8 mouse cellular contexts compared by ENCODE assay signal in genomic region chr3:67582273-67583124, GRCm38 (mm10). TPM values are rescaled to one million over a fixed set of nuclear protein-coding genes. Genes with fewer than 3 reads are reported as not detected.
A peak's percentile ranks its signal among the peaks of the same experiment; 100 is the strongest.
DNase-seq lines count a peak whose midpoint lies in the region; ATAC-seq and TF ChIP-seq lines count a peak whose summit lies in the region.

Mfsd1 (plus strand) TSS chr3:67582741.

- ATAC-seq in erythroid progenitor cell, adult 5-6 weeks (replicated peaks; ENCODE audit: low FRiP score, poor library complexity, severe bottlenecking), result peak; percentile 95
- peak; percentile 91 for ATAC-seq in heart, embryonic 12.5 days (ENCODE audit: insufficient number of reproducible peaks, low FRiP score)
- ATAC-seq in kidney, postnatal 0 days (replicated peaks; ENCODE audit: low FRiP score, low read depth), result peak; percentile 94
- ATAC-seq in liver, embryonic 12.5 days, result peak; percentile 84
- peak; percentile 86 for ATAC-seq in stomach, embryonic 15.5 days (ENCODE audit: insufficient read depth, low FRiP score, low read depth)

- H3K4me3 ChIP-seq in heart, embryonic 12.5 days, result peak within 1 kb of the TSS; percentile 89
- peak within 1 kb of the TSS; percentile 67 for H3K4me3 ChIP-seq in kidney, postnatal 0 days (replicated peaks; ENCODE audit: low read depth, low read length)
- peak within 1 kb of the TSS; percentile 78 for H3K4me3 ChIP-seq in liver, embryonic 12.5 days
- peak within 1 kb of the TSS; percentile 92 for H3K4me3 ChIP-seq in stomach, embryonic 15.5 days (replicated peaks)

- WGBS in heart, embryonic 12.5 days, result 5% methylated on average over 50 of the region's 54 CpGs
- WGBS in kidney, postnatal 0 days, result 3% methylated on average over 54 of the region's 54 CpGs
- WGBS in liver, embryonic 12.5 days (ENCODE audit: insufficient replicate concordance), result 3% methylated on average over 54 of the region's 54 CpGs
- 4% methylated on average over 54 of the region's 54 CpGs for WGBS in stomach, embryonic 15.5 days

- DNase-seq in CD4-positive helper T cell, adult 2 months (ENCODE audit: low read depth, low spot score), result peak; percentile 95
- DNase-seq in brain, embryonic 18.5 days (ENCODE audit: low read depth, low spot score), result peak; percentile 87
- DNase-seq in kidney, postnatal 0 days (ENCODE audit: low spot score), result peak; percentile 94
- peak; percentile 78 to 85 for DNase-seq in natural killer cell, adult 2 months (ENCODE audit: low spot score in 2 of 2)

- peak within 1 kb of the TSS; percentile 97 for H3K4me2 ChIP-seq in heart, embryonic 12.5 days
- peak within 1 kb of the TSS; percentile 78 for H3K4me2 ChIP-seq in kidney, postnatal 0 days (ENCODE audit: low read length)
- peak within 1 kb of the TSS; percentile 86 for H3K4me2 ChIP-seq in liver, embryonic 12.5 days
- peak within 1 kb of the TSS; percentile 84 for H3K4me2 ChIP-seq in stomach, embryonic 15.5 days

- H3K4me1 ChIP-seq in heart, embryonic 12.5 days (replicated peaks), result peaks cover 6% of the 10 kb centered on the region; the same call in 1 of the 2 replicates
- no peaks in the 10 kb centered on the region for H3K4me1 ChIP-seq in kidney, postnatal 0 days (replicated peaks; ENCODE audit: insufficient read depth, low read length)
- peaks cover 16% of the 10 kb centered on the region for H3K4me1 ChIP-seq in liver, embryonic 12.5 days
- H3K4me1 ChIP-seq in stomach, embryonic 15.5 days, result peaks cover 2% of the 10 kb centered on the region; the same call in 1 of the 2 replicates

- no peaks in the 10 kb centered on the region for H3K9me3 ChIP-seq in heart, embryonic 12.5 days (replicated peaks)
- H3K9me3 ChIP-seq in kidney, postnatal 0 days (replicated peaks; ENCODE audit: low read length), result no peaks in the 10 kb centered on the region
- no peaks in the 10 kb centered on the region for H3K9me3 ChIP-seq in liver, embryonic 12.5 days (replicated peaks)
- H3K9me3 ChIP-seq in stomach, embryonic 15.5 days, result no peaks in the 10 kb centered on the region

- peak within 1 kb of the TSS; percentile 65 for H3K27ac ChIP-seq in heart, embryonic 12.5 days (ENCODE audit: poor library complexity, severe bottlenecking)
- H3K27ac ChIP-seq in kidney, postnatal 0 days, result peak within 1 kb of the TSS; percentile 71
- H3K27ac ChIP-seq in liver, embryonic 12.5 days, result peak within 1 kb of the TSS; percentile 63
- H3K27ac ChIP-seq in stomach, embryonic 15.5 days, result peak within 1 kb of the TSS; percentile 72; the same call in 1 of the 2 replicates

- peaks cover 12% of the 10 kb centered on the region for H3K36me3 ChIP-seq in heart, embryonic 12.5 days
- H3K36me3 ChIP-seq in kidney, postnatal 0 days (ENCODE audit: insufficient read depth, low read length), result 0 out of 2 replicates have a peak, but pooled peaks cover 2% of the 10 kb centered on the region
- peaks cover 18% of the 10 kb centered on the region for H3K36me3 ChIP-seq in liver, embryonic 12.5 days
- H3K36me3 ChIP-seq in stomach, embryonic 15.5 days, result no peaks in the 10 kb centered on the region

- TF ChIP-seq CTCF in kidney, postnatal 0 days (IDR thresholded peaks at IDR 0.05; ENCODE audit: low read depth), result 0 out of 2 replicates have a peak, but pooled peaks have one; percentile 2

- 0 out of 2 replicates have a peak, but pooled peaks cover 4% of the 10 kb centered on the region for H3K27me3 ChIP-seq in heart, embryonic 12.5 days (replicated peaks)
- no peaks in the 10 kb centered on the region for H3K27me3 ChIP-seq in kidney, postnatal 0 days (ENCODE audit: insufficient read depth, low read length)
- peaks cover 11% of the 10 kb centered on the region for H3K27me3 ChIP-seq in liver, embryonic 12.5 days (replicated peaks)
- no peaks in the 10 kb centered on the region for H3K27me3 ChIP-seq in stomach, embryonic 15.5 days (replicated peaks)

- peak within 1 kb of the TSS; percentile 79 for H3K9ac ChIP-seq in heart, embryonic 12.5 days
- peak within 1 kb of the TSS; percentile 64 for H3K9ac ChIP-seq in kidney, postnatal 0 days (ENCODE audit: low read depth, low read length)
- H3K9ac ChIP-seq in liver, embryonic 12.5 days, result peak within 1 kb of the TSS; percentile 78
- peak within 1 kb of the TSS; percentile 55; the same call in 1 of the 2 replicates for H3K9ac ChIP-seq in stomach, embryonic 15.5 days

RNA-seq across cellular contexts. Expression of gene Mfsd1, which starts in this region (rescaled TPM):
- 19.5 and 23.1 TPM in 2 replicates for total RNA-seq in erythroid progenitor cell, adult 5-6 weeks (2015; ENCODE audit: low replicate concordance)
- 42.1 and 46.1 TPM in 2 replicates for total RNA-seq in erythroid progenitor cell, adult 5-6 weeks (2017; ENCODE audit: low replicate concordance)
- polyA plus RNA-seq in heart, embryonic 12.5 days (2016; fragmentation: Nextera tagmentation; extraction: Ambion mirVana), result 45.7 and 47.3 TPM in 2 replicates
- polyA plus RNA-seq in kidney, postnatal 0 days (2015; fragmentation: Nextera tagmentation; extraction: Ambion mirVana), result 103 and 111 TPM in 2 replicates
- polyA plus RNA-seq in liver, embryonic 12.5 days (2016; fragmentation: Nextera tagmentation; extraction: Ambion mirVana), result 29.8 and 30.0 TPM in 2 replicates
- polyA plus RNA-seq in stomach, embryonic 15.5 days (2015; fragmentation: Nextera tagmentation; extraction: Ambion mirVana), result 46.6 and 47.7 TPM in 2 replicates

Comparison
In these comparisons a context has a peak if more than half of its experiments do, and no peak if none do; other contexts are left out.
1. Peak in every context shown above with its lines: DNase-seq, ATAC-seq, H3K4me3 ChIP-seq and H3K27ac ChIP-seq.